Mouse (Mus musculus): ENCODE measurements around the gene E130218I03Rik.

The E130218I03Rik gene

GRCm38 (mm10) chr4:134286226-134287167 is 43.0 kb downstream of the E130218I03Rik start:
- DNase-seq (ENCODE audit: low read depth, low spot score), result no peak

- peak; percentile 90 for DNase-seq (ENCODE audit: low read depth, low spot score)
Observed at GRCm38 (mm10) chr4:134287168-134287564, 43.7 kb downstream of the E130218I03Rik start.

DNA sequence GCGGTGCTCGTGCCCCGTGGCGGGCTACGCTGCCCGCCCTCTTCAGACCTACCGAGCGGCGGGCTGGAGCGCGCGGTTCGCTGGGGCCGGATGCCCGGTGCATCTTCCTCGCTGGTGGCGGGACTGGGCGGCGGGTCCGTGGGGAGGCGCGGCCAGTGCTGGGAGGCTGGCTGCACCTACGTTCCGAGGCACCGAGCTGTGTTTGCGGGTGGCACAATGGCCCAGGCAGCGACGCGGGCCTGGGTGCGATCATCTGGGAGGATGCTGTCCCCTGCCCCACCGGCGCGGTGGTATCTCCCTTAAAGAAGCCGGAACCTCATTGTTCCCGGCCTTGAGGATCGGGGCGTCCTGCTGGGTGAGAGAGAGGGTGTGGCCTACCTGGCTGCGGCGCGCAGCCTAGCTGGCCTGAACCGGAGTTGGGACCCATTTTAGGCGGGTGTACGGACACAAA is 44.1 kb downstream of the E130218I03Rik start, which contains the start of gene Pdik1l:
Gene Pdik1l, minus strand, starts transcription at position 321 of the 451 bp plus-strand sequence.
- DNase-seq (ENCODE audit: low read depth, low spot score), result peak; percentile 70

DNA sequence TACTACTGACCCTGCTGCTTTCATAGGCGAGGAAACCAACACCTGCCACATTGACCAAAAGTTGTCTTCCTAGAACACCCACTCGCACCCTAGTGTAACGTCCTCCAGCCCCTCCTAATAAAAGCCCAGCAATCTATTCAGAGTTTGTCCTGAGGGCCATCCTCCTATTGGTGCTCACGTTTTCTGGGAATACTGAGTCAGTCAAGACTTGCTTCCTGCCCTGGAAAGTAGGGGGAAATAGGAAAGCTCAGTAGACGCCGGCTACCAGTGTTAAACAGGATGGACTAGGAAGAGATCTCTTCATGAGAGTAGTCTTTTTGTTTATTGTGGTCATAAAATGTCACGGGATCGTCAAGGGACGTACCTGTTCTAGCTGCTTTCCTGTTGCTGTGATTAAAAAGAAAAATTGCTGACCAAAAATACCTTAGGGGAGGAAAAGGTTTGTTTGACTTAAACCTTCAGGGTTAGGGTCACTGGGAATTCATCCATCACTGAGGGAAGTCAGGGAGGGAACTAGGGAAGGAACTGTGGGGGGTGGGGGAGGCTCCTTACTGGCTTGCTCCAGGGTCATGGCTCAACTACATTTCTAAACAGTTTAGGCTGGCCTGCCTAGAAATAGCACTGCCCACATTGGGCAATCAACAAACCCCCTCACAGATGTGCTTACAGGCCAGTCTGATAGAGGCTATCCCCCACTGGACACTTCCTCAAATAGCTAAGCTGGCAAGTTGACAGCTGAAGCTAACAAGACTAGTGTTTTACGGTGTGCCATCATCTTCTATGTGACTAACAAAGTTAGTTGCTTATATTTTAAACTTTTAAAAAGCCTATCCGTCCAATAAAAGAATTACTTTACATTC is 45.2 kb downstream of the E130218I03Rik start:
- no peak for DNase-seq (ENCODE audit: low read depth, low spot score)

DNA sequence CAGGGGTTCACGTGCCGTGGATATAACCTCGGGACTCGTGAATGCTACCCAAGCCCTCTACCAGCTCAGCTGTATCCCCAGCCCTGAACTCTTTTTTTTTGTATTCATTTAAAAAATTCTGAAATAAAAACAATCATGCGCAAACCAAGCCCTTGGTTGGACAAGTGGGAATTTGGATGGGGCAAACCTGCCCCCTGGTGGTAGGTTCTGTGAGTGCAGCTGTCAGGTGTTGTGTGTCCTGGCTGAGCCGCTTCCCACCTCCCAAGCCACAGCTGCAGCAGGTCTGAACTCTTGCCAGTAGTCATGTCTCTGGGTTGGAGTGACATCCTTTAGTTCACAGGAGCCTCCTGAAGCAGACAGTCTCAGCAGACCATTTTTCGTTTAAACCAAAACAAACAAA is 48.6 kb downstream of the E130218I03Rik start:
- peak; percentile 65 for DNase-seq (ENCODE audit: low read depth, low spot score)

GRCm38 (mm10) chr4:134293061-134293691 is 49.7 kb downstream of the E130218I03Rik start:
- no peak for DNase-seq (ENCODE audit: low read depth, low spot score)

DNA sequence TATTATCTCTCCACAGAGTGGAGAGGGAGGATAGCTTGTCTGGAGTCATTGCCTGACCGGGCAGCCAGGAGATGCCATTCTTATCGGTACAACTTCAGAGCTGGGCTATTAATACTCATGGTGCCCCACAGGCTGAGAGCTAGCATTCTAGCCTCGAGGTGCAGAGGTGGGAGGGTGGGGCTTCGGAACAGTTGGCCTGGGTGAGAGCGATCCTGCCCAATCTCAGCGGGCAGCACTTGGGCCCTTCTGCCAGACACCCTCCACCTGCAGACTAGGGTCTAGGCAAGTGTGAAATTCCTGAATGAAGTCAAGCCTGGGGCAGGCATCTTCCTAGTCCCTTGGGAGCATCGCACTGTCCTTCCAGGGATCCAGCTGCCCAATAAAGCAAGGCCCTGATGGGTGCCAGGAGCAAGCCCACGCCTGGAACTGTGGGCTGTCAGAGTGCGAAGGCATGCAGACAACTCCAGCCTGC is 50.3 kb downstream of the E130218I03Rik start:
- DNase-seq (ENCODE audit: low read depth, low spot score), result no peak
